18 mouse cellular contexts compared by ENCODE assay signal in genomic region chr6:99936716-99937115, GRCm38 (mm10).
DNase-seq lines count a peak whose midpoint lies in the region; TF ChIP-seq lines count a peak whose summit lies in the region.
"Had no signal": no experiment of that assay in that cellular context is flagged by ENCODE, and none has a peak within 500 bp of the region (broad histone marks: within the 10 kb centered on the region; RNA-seq: fewer than 3 reads in every experiment).

No protein-coding gene starts in this region.

- TF ChIP-seq POLR2A in liver, adult 2 months (IDR thresholded peaks at IDR 0.05; ENCODE audit: extremely low read depth, insufficient read depth, low read length) = no peak

- no peak overlapping the region for H3ac ChIP-seq in C2C12 (ENCODE audit: control insufficient read depth, insufficient read length, low read depth)

- no peaks in the 10 kb centered on the region for H3K79me2 ChIP-seq in liver, adult 2 months (ENCODE audit: control insufficient read depth, insufficient read depth, low read length)
- H3K79me2 ChIP-seq in C2C12 (ENCODE audit: control insufficient read depth, insufficient read depth) = no peaks in the 10 kb centered on the region

- H3K4me1 ChIP-seq in liver, adult 2 months (ENCODE audit: control insufficient read depth, insufficient read depth, low read length) = peaks cover 2% of the 10 kb centered on the region; the same call in 1 of the 2 replicates

- no peak overlapping the region for H3K4me3 ChIP-seq in liver, adult 2 months (ENCODE audit: insufficient read depth, low read depth, low read length)
- no peak overlapping the region for H3K4me3 ChIP-seq in C2C12 (ENCODE audit: insufficient read depth, poor library complexity, severe bottlenecking)
- H3K4me3 ChIP-seq: embryonic facial prominence, embryonic 13.5 days; hindbrain, embryonic 12.5 days; limb, embryonic 15.5 days; myocyte had no signal

- 0 out of 2 replicates have a peak, but pooled peaks cover 2% of the 10 kb centered on the region for H3K27me3 ChIP-seq in liver, adult 2 months (ENCODE audit: control insufficient read depth, insufficient read depth, low read length)
- H3K27me3 ChIP-seq in C2C12 (ENCODE audit: control insufficient read depth, insufficient read depth, insufficient read length) = no peaks in the 10 kb centered on the region
- H3K27me3 ChIP-seq: CH12.LX; limb, embryonic 15.5 days had no signal

- DNase-seq in heart, adult 18-20 months = peak; percentile 14 to 18
- DNase-seq in heart, postnatal 25 days (ENCODE audit: low spot score) = no peak
- peak; percentile 15 for DNase-seq in liver, adult 2 months (ENCODE audit: extremely low read depth, low read depth, low spot score)
- no peak for DNase-seq in liver
- DNase-seq in kidney, postnatal 10 days = peak; percentile 29
- no peak for DNase-seq in right cerebral cortex, adult 2 months (ENCODE audit: low spot score in 2 of 2)
- DNase-seq: adrenal gland, adult 8-10 months; cerebellum, postnatal 14 days; forebrain, postnatal 0 days; liver, postnatal 0 days; midbrain, embryonic 14.5 days; thymus, postnatal 14 days had no signal

- no peak overlapping the region for H3K27ac ChIP-seq in liver, adult 2 months (replicated peaks; ENCODE audit: insufficient read depth, low read depth, low read length)
- H3K27ac ChIP-seq: embryonic facial prominence, embryonic 13.5 days; hindbrain, embryonic 12.5 days; limb, embryonic 15.5 days had no signal

- TF ChIP-seq CTCF in liver, adult 2 months (IDR thresholded peaks at IDR 0.05; ENCODE audit: low read depth, low read length) = no peak
- TF ChIP-seq CTCF in C2C12 (IDR thresholded peaks at IDR 0.05; ENCODE audit: control insufficient read depth, insufficient read depth, insufficient read length) = no peak

- no peaks in the 10 kb centered on the region for H3K36me3 ChIP-seq in liver, adult 2 months (ENCODE audit: control insufficient read depth, insufficient read depth, low read length)
- no peaks in the 10 kb centered on the region for H3K36me3 ChIP-seq in C2C12 (ENCODE audit: control insufficient read depth, insufficient read depth)
- H3K36me3 ChIP-seq: embryonic facial prominence, embryonic 13.5 days; hindbrain, embryonic 12.5 days; limb, embryonic 15.5 days had no signal

- intact Hi-C loops in heart, postnatal 25 days (cut with DNase I) = no loop called here

- H3K79me3 ChIP-seq in C2C12 (ENCODE audit: low read depth) = no peaks in the 10 kb centered on the region

- no peak overlapping the region for H3K9ac ChIP-seq in liver, adult 2 months (ENCODE audit: low read depth, low read length)
- H3K9ac ChIP-seq: embryonic facial prominence, embryonic 13.5 days; forebrain, postnatal 0 days; hindbrain, embryonic 12.5 days; limb, embryonic 15.5 days; liver, postnatal 0 days had no signal

TF ChIP-seq in C2C12, 6 proteins besides CTCF, POLR2A, EP300 and RAD21:
- TF ChIP-seq FOSL1 (IDR thresholded peaks at IDR 0.05; ENCODE audit: insufficient read depth, low read length, poor library complexity, severe bottlenecking) (no peak), MYOD1 (IDR thresholded peaks at IDR 0.05; ENCODE audit: control insufficient read depth, insufficient read length, low read depth) (peak; percentile 18), USF1 (IDR thresholded peaks at IDR 0.05; ENCODE audit: low read depth) (no peak)

Comparison
In these comparisons a context has a peak if more than half of its experiments do, and no peak if none do; other contexts are left out.
1. DNase-seq: peak in heart, adult 18-20 months (2 of 2), liver, adult 2 months (single experiment) and kidney, postnatal 10 days (single experiment); none in heart, postnatal 25 days (single experiment), liver (single experiment) and right cerebral cortex, adult 2 months (0 of 2).